Mouse (Mus musculus): ENCODE data around the gene Foxd3. TPM values are rescaled to one million over a fixed set of nuclear protein-coding genes. Genes with fewer than 3 reads are reported as not detected.

Gene Foxd3
- not detected for total RNA-seq (2023)

GRCm38 (mm10) chr4:99655937-99656604 lies at the start of gene Foxd3:
TSS of gene Foxd3 (plus strand) at chr4:99656299.

Other genes with a start within 250 kb of the Foxd3 start
- 10 to 100 TPM in 1 of 2 experiments, 1 to 10 TPM in 1; 6.6 to 10.9 TPM for gene Alg6, start 59.4 kb downstream of the Foxd3 start, total RNA-seq (2023)
- 1 to 10 TPM; 1.6 to 3.5 TPM for gene Efcab7, start 172.9 kb downstream of the Foxd3 start, total RNA-seq (2023)

All from neutrophil, adult 59 days (primary cell).